Mouse (Mus musculus): ENCODE data around the gene Ptprn2.

Ptprn2 gene

DNA sequence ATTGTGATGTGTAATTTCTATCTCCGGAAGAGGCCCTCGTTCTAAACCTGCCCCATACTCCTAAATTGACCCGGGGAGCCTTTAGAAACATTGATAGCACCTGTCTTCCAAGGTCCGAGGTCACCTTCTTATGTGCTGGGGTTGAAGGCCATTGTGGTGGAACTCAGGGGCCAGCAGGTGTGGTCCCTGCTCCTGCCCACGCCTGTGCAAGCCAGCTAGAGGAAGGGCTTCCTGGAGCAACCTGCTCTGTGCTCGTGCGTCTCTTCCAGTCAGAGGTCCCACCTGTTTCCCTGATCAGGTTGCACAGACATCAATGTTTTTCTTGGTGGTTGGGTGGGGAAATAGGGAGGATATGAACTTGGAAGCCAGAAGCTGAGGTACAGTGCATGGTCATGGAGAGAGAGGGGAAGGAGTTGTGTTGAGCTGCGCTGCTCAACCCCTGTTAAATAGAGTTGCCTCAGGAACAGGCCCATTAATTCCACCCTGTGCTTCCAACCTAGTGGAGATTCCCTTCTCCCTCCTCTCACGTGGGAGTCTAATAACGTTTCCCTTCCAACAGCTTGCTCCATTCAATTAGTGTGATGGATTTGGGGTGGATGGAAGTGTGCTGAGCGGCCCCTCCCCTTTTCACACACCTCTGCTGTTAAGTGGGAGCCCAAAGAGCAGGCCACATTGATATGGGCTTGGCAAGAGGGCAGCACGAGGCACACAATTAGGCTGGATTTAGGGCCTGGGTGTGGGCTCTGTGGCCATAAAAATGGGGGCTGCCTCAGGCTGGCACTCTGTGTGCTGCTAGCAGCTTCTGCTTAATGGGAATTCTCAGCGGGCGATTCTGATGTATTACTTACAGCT lies 156.0 kb downstream of the Ptprn2 start:
- DNase-seq (ENCODE audit: low read depth, low spot score), result no peak

GRCm38 (mm10) chr12:116642191-116642549 lies 156.7 kb downstream of the Ptprn2 start:
- no peak for DNase-seq (ENCODE audit: low read depth, low spot score)

DNA sequence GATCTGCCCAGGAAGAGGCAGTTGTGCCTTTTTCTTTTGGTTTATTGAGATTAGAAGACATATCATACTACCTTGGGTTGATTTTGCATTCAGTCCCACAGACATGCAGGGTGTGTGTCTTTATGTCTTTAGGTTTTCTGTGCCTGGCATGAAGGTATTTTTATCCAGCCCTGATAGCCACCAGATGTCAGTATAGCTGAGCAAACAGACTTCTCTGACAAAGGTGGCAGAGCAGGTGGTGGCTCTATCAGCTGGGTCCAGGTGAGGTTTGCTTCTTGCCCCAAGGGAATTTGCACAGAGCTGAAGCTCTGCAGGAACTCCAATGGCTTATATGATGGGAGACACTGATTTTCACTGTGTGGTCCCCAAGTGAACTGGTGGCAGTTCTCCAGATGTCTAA lies 161.3 kb downstream of the Ptprn2 start:
- DNase-seq (ENCODE audit: low read depth, low spot score), result no peak

- no peak for DNase-seq (ENCODE audit: low read depth, low spot score)
Measured at GRCm38 (mm10) chr12:116648584-116649206, 163.2 kb downstream of the Ptprn2 start.

- DNase-seq (ENCODE audit: low read depth, low spot score), result no peak
Measured at GRCm38 (mm10) chr12:116653684-116654083, 168.2 kb downstream of the Ptprn2 start.

DNA sequence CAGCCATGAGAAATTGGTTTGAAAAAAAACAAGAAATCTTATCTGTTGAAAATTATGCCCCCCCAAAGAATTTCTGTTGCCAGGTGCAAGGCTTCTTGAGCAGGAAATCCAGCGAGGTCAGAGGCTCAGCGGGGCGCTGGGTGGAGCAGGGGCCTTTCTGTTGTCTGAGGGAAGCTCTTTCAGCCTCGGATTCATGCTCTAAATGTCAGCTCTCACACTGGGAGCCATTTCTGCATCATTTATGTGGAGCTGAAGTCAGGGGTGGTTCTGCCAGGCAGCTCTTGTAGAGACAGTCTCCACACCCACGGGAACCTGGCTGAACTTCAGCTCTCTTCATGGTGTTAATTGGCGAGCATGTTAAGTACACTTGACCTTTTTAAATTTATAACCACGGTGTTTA lies 174.6 kb downstream of the Ptprn2 start:
- no peak for DNase-seq (ENCODE audit: low read depth, low spot score)

DNA sequence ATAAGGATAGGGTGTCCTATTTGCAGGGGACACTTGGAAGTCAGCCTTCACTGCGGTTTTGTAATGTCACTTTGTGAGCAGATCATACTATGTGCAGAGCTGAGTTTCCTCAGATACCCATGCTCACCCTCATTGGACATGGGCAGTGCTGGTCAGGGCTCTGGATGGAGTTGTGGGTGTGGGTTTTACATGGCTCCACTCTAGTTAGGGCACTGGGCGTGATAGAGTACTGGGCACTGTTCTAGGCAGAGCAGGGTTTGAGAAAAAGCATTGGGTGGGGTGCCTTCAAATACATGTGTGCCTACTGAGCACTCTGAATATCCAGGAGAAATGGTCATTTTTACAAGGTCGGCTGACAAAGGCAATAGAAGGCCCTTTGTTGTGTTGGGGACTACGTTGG lies 175.5 kb downstream of the Ptprn2 start:
- no peak for DNase-seq (ENCODE audit: low read depth, low spot score)

DNA sequence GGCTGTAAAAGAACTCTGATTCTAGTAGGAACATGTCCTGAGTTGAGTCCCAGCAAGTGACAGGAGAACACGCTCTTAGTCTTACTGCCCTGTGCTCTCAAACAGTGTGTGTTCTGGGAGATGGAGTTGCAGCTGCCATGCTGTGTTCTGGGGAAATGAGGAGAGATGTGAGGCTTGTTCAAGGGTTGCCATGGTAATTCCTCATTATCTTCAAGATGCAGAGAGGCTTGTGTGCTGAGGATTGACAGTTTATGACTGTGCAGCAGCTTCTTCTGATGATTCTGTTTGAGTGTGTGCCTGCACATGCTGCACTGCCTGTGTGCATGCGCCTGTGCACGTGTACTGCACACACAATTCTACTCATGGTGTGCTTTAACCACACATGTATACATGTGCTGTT lies 192.2 kb downstream of the Ptprn2 start:
- DNase-seq (ENCODE audit: low read depth, low spot score), result no peak

DNA sequence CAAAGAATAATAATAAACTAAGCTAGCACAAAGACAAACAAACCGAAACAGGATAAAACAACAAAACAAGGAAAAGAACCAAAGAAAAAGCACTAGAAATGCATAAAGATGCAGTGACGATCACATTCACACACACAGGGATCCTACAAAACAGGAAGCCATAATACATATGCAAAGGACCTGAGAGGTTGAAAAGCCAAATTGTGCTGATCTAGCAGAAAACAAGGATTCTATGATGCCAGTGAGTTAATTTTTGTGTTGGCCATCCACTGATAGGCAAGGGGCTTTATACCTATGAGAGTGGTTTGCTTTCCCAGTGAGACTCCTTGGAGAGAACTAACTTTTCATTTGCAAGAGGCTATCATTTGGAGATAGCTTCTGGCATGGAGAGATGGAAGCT lies 204.3 kb downstream of the Ptprn2 start:
- DNase-seq (ENCODE audit: low read depth, low spot score), result no peak

GRCm38 (mm10) chr12:116709535-116709934 lies 224.0 kb downstream of the Ptprn2 start:
- no peak for DNase-seq (ENCODE audit: low read depth, low spot score)

GRCm38 (mm10) chr12:116710716-116711115 lies 225.2 kb downstream of the Ptprn2 start:
- DNase-seq (ENCODE audit: low read depth, low spot score), result no peak

DNA sequence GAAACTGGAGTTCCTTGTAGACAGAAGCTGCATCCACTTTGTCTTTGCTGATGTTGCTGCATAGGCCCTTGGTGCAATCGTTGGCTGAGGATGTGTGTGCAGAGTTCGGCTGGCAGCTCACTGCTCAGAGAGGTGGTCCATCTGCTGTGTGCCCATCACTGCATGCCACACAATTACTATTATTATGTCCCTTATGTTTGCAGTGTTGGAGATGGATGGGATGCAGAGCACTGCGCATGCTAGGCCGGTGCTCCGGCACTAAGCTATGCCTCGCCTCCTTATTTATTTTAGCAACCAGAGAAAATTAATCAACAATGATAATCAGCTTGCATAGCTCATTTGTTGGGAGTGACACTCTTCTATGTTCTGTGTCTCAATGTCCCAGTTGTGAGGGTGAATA lies 225.6 kb downstream of the Ptprn2 start:
- DNase-seq (ENCODE audit: low read depth, low spot score), result no peak

GRCm38 (mm10) chr12:116713096-116713495 lies 227.6 kb downstream of the Ptprn2 start:
- DNase-seq (ENCODE audit: low read depth, low spot score), result no peak

DNA sequence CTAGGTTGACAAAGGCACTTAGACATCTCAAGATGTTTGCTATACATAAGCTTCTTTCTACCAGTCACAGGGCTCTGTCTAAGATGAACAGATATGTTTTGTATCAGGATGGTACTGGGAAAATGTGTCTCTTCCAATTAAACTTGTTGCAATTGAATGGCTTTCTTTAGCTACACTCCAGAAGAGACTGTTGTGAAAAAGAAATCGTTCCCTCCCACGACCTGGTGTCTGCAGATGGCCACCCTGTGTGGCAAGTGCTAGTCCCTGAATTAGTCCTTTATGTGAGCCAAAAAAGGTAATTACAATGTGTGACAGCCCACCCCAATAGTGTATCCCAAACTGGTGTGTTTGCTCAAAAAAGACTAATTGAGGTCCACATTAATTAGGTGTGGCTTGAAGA lies 235.5 kb downstream of the Ptprn2 start:
- no peak for DNase-seq (ENCODE audit: low read depth, low spot score)

DNA sequence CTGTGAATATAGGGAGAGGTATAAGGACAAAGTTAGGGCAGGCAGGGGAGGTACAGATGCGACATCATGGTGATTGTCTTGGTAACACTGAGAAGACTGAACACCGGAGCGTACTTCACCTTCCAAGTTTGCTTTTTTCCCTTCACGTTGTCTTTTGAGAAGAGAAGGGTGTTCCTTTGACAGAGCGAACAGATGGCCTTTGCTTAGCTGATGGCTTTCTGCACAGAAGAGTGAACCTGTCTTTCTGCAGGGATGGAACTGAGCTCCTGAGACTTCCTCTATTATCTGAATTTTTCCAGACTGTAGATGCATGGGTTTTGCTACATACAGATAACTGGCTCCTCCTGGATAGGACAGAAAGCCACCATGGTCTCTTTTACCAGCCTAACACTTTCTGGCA lies 254.6 kb downstream of the Ptprn2 start:
- no peak for DNase-seq (ENCODE audit: low read depth, low spot score)

DNA sequence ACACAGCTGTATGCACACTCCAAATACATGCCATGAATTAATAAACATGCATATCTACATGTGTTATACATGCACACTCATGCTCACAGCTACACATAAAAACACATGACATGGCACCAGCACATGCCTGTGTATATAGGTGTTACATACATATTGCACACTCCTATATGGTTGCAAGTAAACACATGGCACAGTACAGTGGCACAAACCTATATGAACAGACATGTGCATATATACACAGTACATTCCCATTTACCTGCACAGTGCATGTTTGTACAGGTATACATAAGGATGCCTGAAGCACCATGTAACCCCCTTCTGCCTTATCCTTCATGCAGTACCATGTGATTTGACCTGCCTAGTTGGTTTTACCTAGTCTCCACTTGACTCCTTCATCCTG lies 255.8 kb downstream of the Ptprn2 start:
- no peak for DNase-seq (ENCODE audit: low read depth, low spot score)

DNA sequence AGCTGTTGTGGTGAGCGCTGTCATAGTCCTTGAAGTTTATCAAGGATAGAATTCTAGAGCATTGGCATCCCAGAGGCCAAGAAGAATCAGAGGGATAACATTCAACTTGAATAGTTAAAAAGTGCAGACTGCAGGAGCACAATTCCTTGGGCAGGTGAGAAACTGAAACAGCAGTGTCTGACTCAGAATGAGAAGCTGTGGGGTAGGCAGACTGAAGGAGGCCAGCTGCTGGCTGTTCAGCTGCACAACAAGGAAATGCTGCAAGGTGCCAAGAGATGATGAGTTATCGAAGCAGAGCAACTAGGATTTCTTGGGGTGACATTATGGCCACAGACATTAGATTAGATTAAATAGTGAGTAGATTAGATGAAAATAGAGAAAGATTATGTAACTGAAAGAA lies 260.9 kb downstream of the Ptprn2 start:
- no peak for DNase-seq (ENCODE audit: low read depth, low spot score)

- DNase-seq (ENCODE audit: low read depth, low spot score), result no peak
Measured at GRCm38 (mm10) chr12:116752784-116753183, 267.3 kb downstream of the Ptprn2 start.

GRCm38 (mm10) chr12:116763961-116764360 lies 278.4 kb downstream of the Ptprn2 start:
- no peak for DNase-seq (ENCODE audit: low read depth, low spot score)

GRCm38 (mm10) chr12:116770911-116771310 lies 285.4 kb downstream of the Ptprn2 start:
- no peak for DNase-seq (ENCODE audit: low read depth, low spot score)

DNA sequence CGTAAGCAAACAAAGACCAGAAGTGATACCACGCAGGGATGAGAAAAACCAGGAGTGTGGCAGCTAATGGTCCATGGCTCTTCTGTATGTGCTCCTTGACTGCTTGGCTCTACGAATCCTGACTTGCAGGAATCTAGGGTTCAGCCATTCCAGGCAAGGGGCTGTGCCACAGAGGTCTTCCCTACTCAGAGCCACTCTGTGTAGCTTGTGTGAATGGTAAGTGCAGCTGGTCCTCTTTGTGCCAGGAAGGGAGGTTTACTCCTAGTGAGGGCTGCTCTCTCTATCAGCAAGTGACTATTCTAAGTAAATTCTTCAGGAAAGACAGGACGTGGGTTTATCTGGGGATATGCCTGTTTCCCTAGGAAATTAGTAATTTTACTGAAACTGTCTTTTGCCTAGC lies 286.0 kb downstream of the Ptprn2 start:
- no peak for DNase-seq (ENCODE audit: low read depth, low spot score)

GRCm38 (mm10) chr12:116772081-116772566 lies 286.6 kb downstream of the Ptprn2 start:
- DNase-seq (ENCODE audit: low read depth, low spot score), result no peak

DNA sequence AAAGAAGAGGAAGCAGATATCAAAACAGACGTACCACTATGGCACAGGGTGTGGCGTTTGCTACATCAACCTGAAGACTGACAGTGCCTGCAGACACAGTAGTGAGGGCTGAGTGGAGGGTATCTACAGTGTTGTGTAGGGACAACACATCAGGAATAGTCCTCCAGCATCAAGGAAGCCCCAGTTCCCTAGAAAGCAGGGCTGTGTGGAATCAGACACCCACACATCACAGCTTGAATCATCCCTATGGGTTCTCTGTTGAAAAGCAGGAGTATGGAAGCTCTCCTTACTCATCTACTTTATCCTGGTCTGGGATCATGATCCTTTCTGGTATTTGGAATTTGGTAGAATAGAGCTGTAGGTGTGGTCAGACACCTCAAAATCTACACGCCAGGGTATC lies 287.8 kb downstream of the Ptprn2 start:
- DNase-seq (ENCODE audit: low read depth, low spot score), result no peak
